Mouse (Mus musculus) thymus, postnatal 25 days (tissue): ENCODE results near the gene Tspan31.
A peak's percentile ranks its signal among the peaks of the same experiment; 100 is the strongest.

ENCODE experiments used
- DNase-seq: peaks from one replicate; pipeline ENCODE4 v3.0.0; 2022

The Tspan31 gene

DNA sequence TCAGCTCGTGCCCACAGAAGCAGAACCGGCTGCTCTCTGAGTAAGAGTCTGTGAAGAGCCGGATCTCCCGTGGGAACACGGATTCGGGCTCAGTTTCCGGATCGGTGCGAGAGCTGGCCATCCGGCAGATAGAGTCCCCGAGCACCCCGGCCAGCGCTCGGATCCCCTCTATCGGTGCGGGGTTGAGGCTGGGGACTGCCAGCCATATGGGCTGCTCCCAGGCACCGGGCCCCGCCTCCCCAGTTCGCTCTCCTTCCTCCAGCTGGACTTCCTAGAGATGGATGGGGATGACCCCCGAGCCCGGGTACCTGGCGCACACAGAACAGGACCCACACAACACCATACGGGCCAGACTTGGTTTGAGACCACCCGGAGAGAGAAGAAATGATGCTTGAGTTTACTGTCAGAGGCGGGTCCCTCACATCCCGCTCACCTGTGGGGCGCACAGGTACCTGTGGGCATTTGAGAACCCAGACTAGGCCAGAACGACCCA lies 28.7 kb downstream of the Tspan31 start, which contains the start of the genes Mettl1 and Eef1akmt3:
Gene Mettl1, plus strand, starts transcription at position 141 of the 493 bp plus-strand sequence.
Gene Eef1akmt3, minus strand, starts transcription at position 240 of the 493 bp plus-strand sequence.
- DNase-seq = peak; percentile 21

- no peak for DNase-seq
Measured at GRCm38 (mm10) chr10:127040569-127041214, 29.4 kb downstream of the Tspan31 start.

- no peak for DNase-seq
Measured at GRCm38 (mm10) chr10:127037641-127038040, 32.4 kb downstream of the Tspan31 start.

GRCm38 (mm10) chr10:127036273-127036672 lies 33.8 kb downstream of the Tspan31 start:
- DNase-seq = no peak

DNA sequence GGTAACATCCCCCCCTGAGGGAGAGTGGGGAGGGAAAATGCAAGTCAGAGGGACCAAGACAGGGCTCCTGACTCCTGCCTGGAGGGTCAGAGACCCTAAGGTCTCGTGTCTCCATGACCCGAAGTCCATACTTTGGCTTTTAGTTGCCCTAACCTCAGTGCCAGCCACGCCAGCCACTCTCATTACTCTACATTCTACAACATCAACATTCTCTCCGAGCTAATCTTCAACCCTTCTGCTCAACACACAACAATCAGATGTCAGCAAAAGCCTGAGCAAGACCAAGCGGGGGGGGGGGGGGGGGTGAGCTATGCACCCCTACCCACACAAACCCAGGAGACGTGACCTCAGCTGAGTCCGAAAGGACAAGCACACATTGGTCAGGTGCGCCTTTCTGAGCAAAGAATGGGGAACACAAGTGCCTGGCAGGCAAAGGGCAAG lies 36.7 kb downstream of the Tspan31 start:
- no peak for DNase-seq

DNA sequence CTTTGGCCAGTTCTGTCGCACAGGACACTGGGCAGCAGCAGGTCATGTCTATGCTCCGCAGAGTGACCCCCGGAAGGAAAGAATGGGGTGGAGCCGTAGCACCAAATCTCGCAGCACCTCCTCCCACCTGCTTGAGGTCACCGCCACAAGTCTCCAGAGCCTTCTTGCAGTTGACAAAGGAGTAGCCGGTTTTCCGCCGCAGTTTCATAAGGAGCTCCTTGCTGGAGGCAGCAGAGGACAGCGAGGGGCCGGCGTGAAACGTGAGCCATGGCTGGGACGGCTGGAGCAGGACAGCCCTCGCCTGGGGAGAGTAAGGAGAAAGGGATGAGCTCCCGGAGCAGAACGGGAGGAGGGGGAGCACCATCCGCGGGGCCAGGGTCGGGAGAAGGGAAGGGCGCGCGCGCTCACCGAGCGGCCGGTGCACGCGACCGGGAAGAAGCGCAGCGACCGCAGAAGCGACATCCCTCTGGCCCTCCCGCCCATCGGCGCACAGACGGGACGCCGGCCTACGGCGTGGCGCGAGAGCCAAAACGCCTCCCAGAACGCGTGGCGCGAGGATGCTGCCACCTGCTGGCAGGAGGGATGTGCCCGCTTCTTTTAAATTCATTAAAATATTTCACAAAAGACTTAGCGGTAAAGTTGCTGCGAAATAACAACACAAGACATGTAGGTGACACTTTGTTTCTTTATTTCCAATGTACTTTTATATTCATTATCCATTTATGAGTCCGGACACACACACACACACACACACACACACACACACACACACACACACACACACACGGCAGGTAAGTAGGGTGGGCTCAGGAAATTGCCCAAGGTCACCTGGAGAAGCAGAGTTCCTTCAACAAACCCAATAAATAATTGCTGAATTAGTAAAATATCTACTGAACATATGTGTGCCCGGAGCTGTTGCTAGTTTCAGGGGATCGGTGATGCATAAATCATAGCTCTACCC lies 39.4 kb downstream of the Tspan31 start, which contains the start of gene Tsfm:
Gene Tsfm, minus strand, starts transcription at position 505 of the 961 bp plus-strand sequence.
- DNase-seq = peak; percentile 92

- no peak for DNase-seq
Measured at GRCm38 (mm10) chr10:127018422-127018821, 51.6 kb downstream of the Tspan31 start.
